Mouse (Mus musculus) forebrain, postnatal 0 days (tissue): Measurements from ENCODE around the gene Alg12. TPM values are rescaled to one million over a fixed set of nuclear protein-coding genes. Genes with fewer than 3 reads are reported as not detected.

Experiments used
- ATAC-seq: fragments of 200-750 bp; cut with Nextera tagmentation; 2 replicates; pipeline ENCODE4 v1.8.0; 2017; ENCODE audit warnings: mild to moderate bottlenecking, moderate library complexity
- DNase-seq: peaks from one replicate; pipeline ENCODE4 v3.0.0-alpha.2; 2015
- H3K27ac ChIP-seq: fragments of 300-500 bp; sonication (generic); 2 replicates; pipeline ENCODE4 v1.5.1; 2014; ENCODE audit warnings: low read depth, mild to moderate bottlenecking, antibody characterized with exemption, low read length, moderate library complexity, mixed read lengths
- H3K27me3 ChIP-seq: fragments of 300-500 bp; sonication (generic); 2 replicates; pipeline ENCODE4 v1.6.1; 2014; ENCODE audit warnings: mild to moderate bottlenecking, low read length, mixed read lengths; ENCODE audit not compliant: insufficient read depth
- H3K36me3 ChIP-seq: fragments of 300-500 bp; sonication (generic); 2 replicates; pipeline ENCODE4 v1.6.1; 2014; ENCODE audit warnings: mild to moderate bottlenecking, moderate library complexity; ENCODE audit not compliant: insufficient read depth
- H3K4me1 ChIP-seq: fragments of 300-500 bp; sonication (generic); 2 replicates; pipeline ENCODE4 v1.6.1; 2014; ENCODE audit warnings: antibody characterized with exemption; ENCODE audit not compliant: insufficient read depth
- H3K4me2 ChIP-seq: fragments of 300-500 bp; sonication (generic); 2 replicates; pipeline ENCODE4 v1.6.1; 2014; ENCODE audit warnings: low read depth, mild to moderate bottlenecking, moderate library complexity
- H3K4me3 ChIP-seq: fragments of 300-500 bp; sonication (generic); 2 replicates; pipeline ENCODE4 v1.5.1; 2014; ENCODE audit warnings: low read depth, low read length, mixed read lengths
- H3K9ac ChIP-seq: fragments of 300-500 bp; sonication (generic); 2 replicates; pipeline ENCODE4 v1.6.1; 2014; ENCODE audit warnings: mild to moderate bottlenecking
- H3K9me3 ChIP-seq: fragments of 300-500 bp; sonication (generic); 2 replicates; pipeline ENCODE4 v1.6.1; 2016; ENCODE audit warnings: low read length
- CTCF ChIP-seq: sonication (generic); IDR thresholded peaks from 2 replicates; pipeline ENCODE4 v1.5.1; 2016; ENCODE audit warnings: antibody characterized with exemption, control low read depth, low read depth
- WGBS: fragments of 180-500 bp; shearing (Covaris S2); extraction: QIAGEN DNeasy Blood & Tissue Kit; methylation state at CpG from one replicate; pipeline ENCODE4 v1.1.7; 2014; 5-methylcytosine and 5-hydroxymethylcytosine counted together
- polyA plus RNA-seq: library from polyadenylated mRNA; unstranded; fragments of >200 nt; fragmentation: Nextera tagmentation; extraction: Ambion mirVana; gene quantifications from 2 replicates; pipeline ENCODE4 v1.2.1, GENCODE M21; 2015
- total RNA-seq: library from RNA; depleted of rRNA; stranded (reverse); fragments of >200 nt; gene quantifications from 2 replicates; pipeline ENCODE4 v1.2.3, GENCODE M21; 2014

The Alg12 gene
- total and polyA plus RNA-seq, 2 experiments from 2014 or later, result 7.6 to 10.2 TPM

- TF ChIP-seq CTCF, result no peak
Measured at GRCm38 (mm10) chr15:88829791-88830440, 10.8 kb upstream of the Alg12 start.

GRCm38 (mm10) chr15:88828800-88829705 is 9.9 kb upstream of the Alg12 start:
- Histone ChIP-seq H3K9me3 (no peaks in the 10 kb centered on the region), H3K4me2 (no peak overlapping the region), H3K4me3 (no peak overlapping the region), H3K27me3 (no peaks in the 10 kb centered on the region), H3K27ac (no peak overlapping the region), H3K4me1 (no peaks in the 10 kb centered on the region), H3K9ac (no peak overlapping the region), H3K36me3 (peaks cover 24% of the 10 kb centered on the region)
- TF ChIP-seq CTCF, result peak; percentile 91
- ATAC-seq, result peak; percentile 94
- WGBS, result 54% methylated on average over 17 of the region's 17 CpGs
- peak; percentile 88 for DNase-seq

More at GRCm38 (mm10) chr15:88829791-88830440, 10.8 kb upstream of the Alg12 start:
- Histone ChIP-seq H3K36me3 (peaks cover 16% of the 10 kb centered on the region), H3K27me3 (no peaks in the 10 kb centered on the region), H3K9ac (no peak overlapping the region), H3K4me3 (no peak overlapping the region), H3K4me2 (no peak overlapping the region), H3K27ac (no peak overlapping the region), H3K4me1 (no peaks in the 10 kb centered on the region), H3K9me3 (no peaks in the 10 kb centered on the region)
- no peak for DNase-seq
- WGBS, result 76% methylated on average over 6 of the region's 6 CpGs
- ATAC-seq, result no peak

GRCm38 (mm10) chr15:88827991-88828799 is 9.1 kb upstream of the Alg12 start:
- no peak overlapping the region for H3K4me2 ChIP-seq
- no peaks in the 10 kb centered on the region for H3K27me3 ChIP-seq
- no peak overlapping the region for H3K9ac ChIP-seq
- no peak overlapping the region for H3K27ac ChIP-seq
- peak; percentile 34 for TF ChIP-seq CTCF
- DNase-seq, result peak; percentile 49
- no peak overlapping the region for H3K4me3 ChIP-seq
- WGBS, result 25% methylated on average over 9 of the region's 9 CpGs
- ATAC-seq, result peak; percentile 42; the same call in 1 of the 2 replicates
- H3K36me3 ChIP-seq, result peaks cover 32% of the 10 kb centered on the region
- H3K4me1 ChIP-seq, result no peaks in the 10 kb centered on the region
- no peaks in the 10 kb centered on the region for H3K9me3 ChIP-seq

- no peak for ATAC-seq
- Histone ChIP-seq H3K27ac (no peak overlapping the region), H3K4me1 (no peaks in the 10 kb centered on the region), H3K4me2 (no peak overlapping the region), H3K9ac (no peak overlapping the region), H3K27me3 (no peaks in the 10 kb centered on the region), H3K4me3 (no peak overlapping the region), H3K9me3 (no peaks in the 10 kb centered on the region), H3K36me3 (peaks cover 37% of the 10 kb centered on the region)
- 92% methylated on average over 6 of the region's 6 CpGs for WGBS
- no peak for DNase-seq
- no peak for TF ChIP-seq CTCF
Measured at GRCm38 (mm10) chr15:88827466-88827865, 8.3 kb upstream of the Alg12 start.

GRCm38 (mm10) chr15:88823376-88823775 is 4.3 kb upstream of the Alg12 start:
- Histone ChIP-seq H3K27me3 (no peaks in the 10 kb centered on the region), H3K36me3 (peaks cover 45% of the 10 kb centered on the region), H3K4me1 (peaks cover 8% of the 10 kb centered on the region; the same call in 1 of the 2 replicates), H3K9ac (no peak overlapping the region), H3K9me3 (no peaks in the 10 kb centered on the region), H3K4me3 (no peak overlapping the region), H3K27ac (no peak overlapping the region), H3K4me2 (no peak overlapping the region)
- TF ChIP-seq CTCF, result no peak
- ATAC-seq (no peak), DNase-seq (no peak)
- WGBS, result 94% methylated on average over 5 of the region's 5 CpGs

- ATAC-seq (no peak), DNase-seq (no peak)
- H3K4me2 ChIP-seq, result no peak overlapping the region
- H3K36me3 ChIP-seq, result peaks cover 45% of the 10 kb centered on the region
- H3K9ac ChIP-seq, result no peak overlapping the region
- H3K27me3 ChIP-seq, result no peaks in the 10 kb centered on the region
- H3K9me3 ChIP-seq, result no peaks in the 10 kb centered on the region
- 96% methylated on average over 7 of the region's 7 CpGs for WGBS
- H3K27ac ChIP-seq, result no peak overlapping the region
- no peak overlapping the region for H3K4me3 ChIP-seq
- peaks cover 11% of the 10 kb centered on the region; the same call in 1 of the 2 replicates for H3K4me1 ChIP-seq
- no peak for TF ChIP-seq CTCF
Measured at GRCm38 (mm10) chr15:88822513-88822912, 3.4 kb upstream of the Alg12 start.
